Mouse (Mus musculus): Measurements from ENCODE around the gene Enpp6. TPM values are rescaled to one million over a fixed set of nuclear protein-coding genes. Genes with fewer than 3 reads are reported as not detected.

The Enpp6 gene
- polyA plus RNA-seq, 1 experiment from 2014 or later = 2.5 TPM

GRCm38 (mm10) chr8:47119895-47120294 lies 133.2 kb downstream of the Enpp6 start:
- H3K9me3 ChIP-seq (replicated peaks) = peaks cover 5% of the 10 kb centered on the region; the same call in 1 of the 2 replicates
- no peak overlapping the region for H3K9ac ChIP-seq
- no peak overlapping the region for H3K27ac ChIP-seq (ENCODE audit: poor library complexity, severe bottlenecking)
- H3K4me2 ChIP-seq = no peak overlapping the region
- H3K4me1 ChIP-seq (replicated peaks) = no peaks in the 10 kb centered on the region
- no peak for ATAC-seq (ENCODE audit: insufficient number of reproducible peaks, low FRiP score)
- H3K36me3 ChIP-seq = no peaks in the 10 kb centered on the region
- H3K27me3 ChIP-seq (replicated peaks) = no peaks in the 10 kb centered on the region
- WGBS = 41% methylated on average over 1 of the region's 1 CpGs
- H3K4me3 ChIP-seq = no peak overlapping the region

- H3K9ac ChIP-seq = no peak overlapping the region
- H3K4me1 ChIP-seq (replicated peaks) = no peaks in the 10 kb centered on the region
- 84% methylated on average over 1 of the region's 1 CpGs for WGBS
- H3K27me3 ChIP-seq (replicated peaks) = no peaks in the 10 kb centered on the region
- no peak overlapping the region for H3K4me2 ChIP-seq
- no peak overlapping the region for H3K27ac ChIP-seq (ENCODE audit: poor library complexity, severe bottlenecking)
- ATAC-seq (ENCODE audit: insufficient number of reproducible peaks, low FRiP score) = no peak
- no peak overlapping the region for H3K4me3 ChIP-seq
- no peaks in the 10 kb centered on the region for H3K36me3 ChIP-seq
- H3K9me3 ChIP-seq (replicated peaks) = peaks cover 7% of the 10 kb centered on the region
These were observed 142.2 kb downstream of the Enpp6 start for GRCm38 (mm10) chr8:47128859-47129258.

GRCm38 (mm10) chr8:47133381-47133780 lies 146.7 kb downstream of the Enpp6 start:
- H3K27me3 ChIP-seq (replicated peaks) = no peaks in the 10 kb centered on the region; the same call in 1 of the 2 replicates
- H3K27ac ChIP-seq (ENCODE audit: poor library complexity, severe bottlenecking) = no peak overlapping the region
- H3K4me1 ChIP-seq (replicated peaks) = 0 out of 2 replicates have a peak, but pooled peaks cover 3% of the 10 kb centered on the region
- H3K4me2 ChIP-seq = no peak overlapping the region
- no peak overlapping the region for H3K9ac ChIP-seq
- H3K9me3 ChIP-seq (replicated peaks) = no peaks in the 10 kb centered on the region
- no peaks in the 10 kb centered on the region for H3K36me3 ChIP-seq
- 77% methylated on average over 3 of the region's 3 CpGs for WGBS
- H3K4me3 ChIP-seq = no peak overlapping the region
- ATAC-seq (ENCODE audit: insufficient number of reproducible peaks, low FRiP score) = no peak

- Histone ChIP-seq H3K36me3 (no peaks in the 10 kb centered on the region), H3K27ac (ENCODE audit: poor library complexity, severe bottlenecking) (no peak overlapping the region), H3K9me3 (replicated peaks) (no peaks in the 10 kb centered on the region), H3K9ac (no peak overlapping the region), H3K4me2 (peak overlapping the region; percentile 60), H3K4me3 (no peak overlapping the region), H3K27me3 (replicated peaks) (no peaks in the 10 kb centered on the region; the same call in 1 of the 2 replicates), H3K4me1 (replicated peaks) (0 out of 2 replicates have a peak, but pooled peaks cover 3% of the 10 kb centered on the region)
- ATAC-seq (ENCODE audit: insufficient number of reproducible peaks, low FRiP score) = no peak
- WGBS = 40% methylated on average over 11 of the region's 11 CpGs
These were observed 148.0 kb downstream of the Enpp6 start for GRCm38 (mm10) chr8:47134736-47135135.

- no peak overlapping the region for H3K9ac ChIP-seq
- H3K27ac ChIP-seq (ENCODE audit: poor library complexity, severe bottlenecking) = no peak overlapping the region
- peak overlapping the region; percentile 22 for H3K4me3 ChIP-seq
- 0 out of 2 replicates have a peak, but pooled peaks cover 3% of the 10 kb centered on the region for H3K4me1 ChIP-seq (replicated peaks)
- no peaks in the 10 kb centered on the region; the same call in 1 of the 2 replicates for H3K27me3 ChIP-seq (replicated peaks)
- H3K36me3 ChIP-seq = no peaks in the 10 kb centered on the region
- H3K4me2 ChIP-seq = peak overlapping the region; percentile 60
- ATAC-seq (ENCODE audit: insufficient number of reproducible peaks, low FRiP score) = no peak
- no peaks in the 10 kb centered on the region for H3K9me3 ChIP-seq (replicated peaks)
- WGBS = 15% methylated on average over 9 of the region's 9 CpGs
These were observed 148.9 kb downstream of the Enpp6 start for GRCm38 (mm10) chr8:47135586-47135985.

GRCm38 (mm10) chr8:47136047-47136446 lies 149.4 kb downstream of the Enpp6 start:
- Histone ChIP-seq H3K4me2 (peak overlapping the region; percentile 60), H3K27me3 (replicated peaks) (no peaks in the 10 kb centered on the region; the same call in 1 of the 2 replicates), H3K27ac (ENCODE audit: poor library complexity, severe bottlenecking) (no peak overlapping the region), H3K9ac (no peak overlapping the region), H3K4me3 (0 out of 2 replicates have a peak overlapping the region, but pooled peaks have one; percentile 22), H3K36me3 (no peaks in the 10 kb centered on the region), H3K9me3 (replicated peaks) (no peaks in the 10 kb centered on the region), H3K4me1 (replicated peaks) (0 out of 2 replicates have a peak, but pooled peaks cover 3% of the 10 kb centered on the region)
- WGBS = 33% methylated on average over 5 of the region's 5 CpGs
- no peak for ATAC-seq (ENCODE audit: insufficient number of reproducible peaks, low FRiP score)

GRCm38 (mm10) chr8:47145258-47145657 lies 158.6 kb downstream of the Enpp6 start:
- H3K9me3 ChIP-seq (replicated peaks) = peaks cover 9% of the 10 kb centered on the region; the same call in 1 of the 2 replicates
- H3K36me3 ChIP-seq = 0 out of 2 replicates have a peak, but pooled peaks cover 3% of the 10 kb centered on the region
- H3K9ac ChIP-seq = no peak overlapping the region
- H3K4me1 ChIP-seq (replicated peaks) = no peaks in the 10 kb centered on the region
- 79% methylated on average over 9 of the region's 9 CpGs for WGBS
- no peak overlapping the region for H3K4me3 ChIP-seq
- no peak overlapping the region for H3K27ac ChIP-seq (ENCODE audit: poor library complexity, severe bottlenecking)
- no peak for ATAC-seq (ENCODE audit: insufficient number of reproducible peaks, low FRiP score)
- no peaks in the 10 kb centered on the region for H3K27me3 ChIP-seq (replicated peaks)
- H3K4me2 ChIP-seq = no peak overlapping the region

Other genes starting within 250 kb of the Enpp6 start
- gene Irf2, start 247.2 kb upstream of the Enpp6 start, polyA plus RNA-seq (2016; fragmentation: Nextera tagmentation; extraction: Ambion mirVana) = 12.5 and 14.9 TPM in 2 replicates